Mouse (Mus musculus): ENCODE measurements around the gene Maoa. TPM values are rescaled to one million over a fixed set of nuclear protein-coding genes. Genes with fewer than 3 reads are reported as not detected.

The Maoa gene
- polyA plus RNA-seq (2014; fragmentation: Nextera tagmentation; extraction: Ambion mirVana), result 11.9 and 13.0 TPM in 2 replicates

DNA sequence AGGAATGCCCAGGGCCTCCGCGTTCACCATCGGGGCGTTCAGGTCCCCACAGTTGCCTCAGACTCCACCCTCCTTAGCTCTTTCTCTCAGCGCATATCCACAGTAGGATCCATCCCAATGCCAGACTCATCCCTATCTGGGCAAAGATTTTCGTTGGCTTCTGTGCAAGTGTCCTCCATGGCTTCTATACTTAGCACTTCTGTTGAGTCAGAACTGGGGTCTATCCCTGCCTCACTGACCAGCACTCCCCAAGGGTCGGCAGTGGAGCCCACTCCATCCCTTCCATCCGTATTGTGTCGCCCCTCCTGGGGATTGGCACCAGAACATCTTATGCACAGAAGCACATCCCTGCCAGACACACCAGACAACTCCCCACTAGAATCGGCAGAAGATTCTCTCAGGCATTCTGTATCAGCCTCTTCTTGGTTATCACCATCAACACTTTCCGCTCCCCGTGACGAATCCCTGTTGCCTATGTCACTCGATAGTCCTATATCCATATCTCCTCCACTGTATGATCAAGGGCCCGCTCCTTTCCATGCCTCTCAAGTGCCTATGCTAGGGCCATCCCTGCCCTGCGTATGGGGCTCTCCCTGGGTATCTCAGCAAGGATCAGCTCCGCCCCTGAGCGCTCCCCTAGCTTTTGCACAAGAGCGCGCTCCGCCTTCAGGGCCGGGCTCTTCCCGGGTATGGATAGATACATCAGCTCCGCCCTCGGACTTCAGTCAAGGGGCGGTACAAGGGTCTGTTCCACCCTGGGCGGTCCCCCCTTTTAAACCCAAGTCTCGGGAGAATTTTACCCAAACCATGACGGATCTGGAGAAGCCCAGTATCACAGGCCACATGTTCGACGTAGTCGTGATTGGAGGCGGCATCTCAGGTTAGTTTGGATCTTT is at the start of gene Maoa:
Gene Maoa, plus strand, starts transcription at position 665 of the 896 bp plus-strand sequence.
- Histone ChIP-seq H3K27ac (ENCODE audit: low read depth, low read length) (peak within 1 kb of the TSS; percentile 18; the same call in 1 of the 2 replicates), H3K4me1 (replicated peaks; ENCODE audit: control insufficient read depth, insufficient read depth, low read length) (no peaks in the 10 kb centered on the region), H3K36me3 (ENCODE audit: control insufficient read depth, insufficient read depth, low read length) (no peaks in the 10 kb centered on the region), H3K9me3 (ENCODE audit: control insufficient read depth, low read length) (no peaks in the 10 kb centered on the region), H3K4me2 (ENCODE audit: low read depth, low read length, severe bottlenecking) (peak within 1 kb of the TSS; percentile 60), H3K27me3 (ENCODE audit: control insufficient read depth, insufficient read depth, low read length) (no peaks in the 10 kb centered on the region), H3K4me3 (ENCODE audit: low read depth, low read length) (peak within 1 kb of the TSS; percentile 38), H3K9ac (ENCODE audit: low read length) (peak within 1 kb of the TSS; percentile 59)
- DNase-seq (ENCODE audit: low spot score) (peak; percentile 76), ATAC-seq (replicated peaks; ENCODE audit: low FRiP score) (peak; percentile 86)
- 17% methylated on average over 33 of the region's 33 CpGs for WGBS

GRCm38 (mm10) chrX:16618225-16619033 is 1.1 kb upstream of the Maoa start:
- 23% methylated on average over 55 of the region's 60 CpGs for WGBS
- DNase-seq (ENCODE audit: low spot score), result peak; percentile 90
- H3K27ac ChIP-seq (ENCODE audit: low read depth, low read length), result peak overlapping the region; percentile 18; the same call in 1 of the 2 replicates
- peak overlapping the region; percentile 38 for H3K4me3 ChIP-seq (ENCODE audit: low read depth, low read length)
- H3K27me3 ChIP-seq (ENCODE audit: control insufficient read depth, insufficient read depth, low read length), result no peaks in the 10 kb centered on the region
- H3K36me3 ChIP-seq (ENCODE audit: control insufficient read depth, insufficient read depth, low read length), result no peaks in the 10 kb centered on the region
- no peaks in the 10 kb centered on the region for H3K9me3 ChIP-seq (ENCODE audit: control insufficient read depth, low read length)
- peak overlapping the region; percentile 60 for H3K4me2 ChIP-seq (ENCODE audit: low read depth, low read length, severe bottlenecking)
- H3K9ac ChIP-seq (ENCODE audit: low read length), result peak overlapping the region; percentile 59
- H3K4me1 ChIP-seq (replicated peaks; ENCODE audit: control insufficient read depth, insufficient read depth, low read length), result no peaks in the 10 kb centered on the region
- ATAC-seq (replicated peaks; ENCODE audit: low FRiP score), result peak; percentile 94

- Histone ChIP-seq H3K4me1 (replicated peaks; ENCODE audit: control insufficient read depth, insufficient read depth, low read length) (no peaks in the 10 kb centered on the region), H3K9me3 (ENCODE audit: control insufficient read depth, low read length) (no peaks in the 10 kb centered on the region), H3K27ac (ENCODE audit: low read depth, low read length) (no peak overlapping the region), H3K4me3 (ENCODE audit: low read depth, low read length) (no peak overlapping the region), H3K27me3 (ENCODE audit: control insufficient read depth, insufficient read depth, low read length) (no peaks in the 10 kb centered on the region), H3K36me3 (ENCODE audit: control insufficient read depth, insufficient read depth, low read length) (no peaks in the 10 kb centered on the region), H3K4me2 (ENCODE audit: low read depth, low read length, severe bottlenecking) (no peak overlapping the region), H3K9ac (ENCODE audit: low read length) (no peak overlapping the region)
- 82% methylated on average over 2 of the region's 2 CpGs for WGBS
- DNase-seq (ENCODE audit: low spot score), result no peak
- ATAC-seq (replicated peaks; ENCODE audit: low FRiP score), result no peak
These were observed 37.0 kb downstream of the Maoa start for GRCm38 (mm10) chrX:16656511-16656910.

DNA sequence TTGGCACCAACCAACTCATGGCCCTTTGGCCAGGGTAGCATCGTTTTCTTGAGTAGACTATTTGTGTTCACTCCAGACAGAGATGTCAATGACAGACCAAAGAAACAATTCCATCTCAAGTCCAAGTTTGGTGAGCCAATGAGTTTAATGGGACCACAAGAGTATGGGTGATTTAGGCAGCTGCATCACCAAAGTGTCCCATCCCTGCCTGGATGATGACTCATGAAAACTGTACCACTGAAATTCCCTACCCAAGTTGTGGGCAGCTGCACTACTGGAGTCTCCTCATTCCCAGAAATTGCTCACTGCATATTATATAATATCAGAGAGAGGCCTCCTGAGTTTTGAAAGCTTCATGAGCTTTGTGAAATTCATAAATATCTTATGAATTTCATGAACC is 86.6 kb downstream of the Maoa start:
- no peak overlapping the region for H3K27ac ChIP-seq (ENCODE audit: low read depth, low read length)
- no peak for ATAC-seq (replicated peaks; ENCODE audit: low FRiP score)
- H3K4me3 ChIP-seq (ENCODE audit: low read depth, low read length), result no peak overlapping the region
- H3K9ac ChIP-seq (ENCODE audit: low read length), result no peak overlapping the region
- 95% methylated on average over 1 of the region's 1 CpGs for WGBS
- no peaks in the 10 kb centered on the region for H3K9me3 ChIP-seq (ENCODE audit: control insufficient read depth, low read length)
- no peak overlapping the region for H3K4me2 ChIP-seq (ENCODE audit: low read depth, low read length, severe bottlenecking)
- no peaks in the 10 kb centered on the region for H3K27me3 ChIP-seq (ENCODE audit: control insufficient read depth, insufficient read depth, low read length)
- no peaks in the 10 kb centered on the region for H3K36me3 ChIP-seq (ENCODE audit: control insufficient read depth, insufficient read depth, low read length)
- DNase-seq (ENCODE audit: low spot score), result no peak
- no peaks in the 10 kb centered on the region for H3K4me1 ChIP-seq (replicated peaks; ENCODE audit: control insufficient read depth, insufficient read depth, low read length)

DNA sequence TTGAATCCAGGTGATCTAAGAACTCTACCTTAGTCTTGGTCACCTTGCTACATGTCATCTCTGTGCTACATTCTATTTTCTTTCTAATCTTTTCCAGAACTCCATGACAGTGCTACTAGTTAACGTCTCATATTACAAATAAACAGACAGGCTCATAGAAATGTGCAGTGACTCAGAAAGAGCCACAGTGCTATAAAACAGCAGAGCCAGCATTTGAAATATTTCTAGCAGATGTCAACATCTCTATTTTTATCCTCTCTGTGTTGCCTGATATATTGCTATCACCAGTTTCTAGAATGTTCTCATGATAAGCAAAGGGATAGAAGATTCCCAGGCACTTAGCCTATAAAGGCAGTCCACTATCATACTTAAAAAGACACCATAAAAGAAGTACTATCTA is 94.5 kb downstream of the Maoa start:
- Histone ChIP-seq H3K4me1 (replicated peaks; ENCODE audit: control insufficient read depth, insufficient read depth, low read length) (no peaks in the 10 kb centered on the region), H3K4me3 (ENCODE audit: low read depth, low read length) (no peak overlapping the region), H3K9ac (ENCODE audit: low read length) (no peak overlapping the region), H3K9me3 (ENCODE audit: control insufficient read depth, low read length) (no peaks in the 10 kb centered on the region), H3K36me3 (ENCODE audit: control insufficient read depth, insufficient read depth, low read length) (no peaks in the 10 kb centered on the region), H3K4me2 (ENCODE audit: low read depth, low read length, severe bottlenecking) (no peak overlapping the region), H3K27me3 (ENCODE audit: control insufficient read depth, insufficient read depth, low read length) (no peaks in the 10 kb centered on the region), H3K27ac (ENCODE audit: low read depth, low read length) (no peak overlapping the region)
- DNase-seq (ENCODE audit: low spot score) (no peak), ATAC-seq (replicated peaks; ENCODE audit: low FRiP score) (no peak)
- WGBS, result 78% methylated on average over 1 of the region's 1 CpGs

Other genes starting within 250 kb of the Maoa start
- gene Cypt1, start 96.8 kb upstream of the Maoa start, polyA plus RNA-seq (2014; fragmentation: Nextera tagmentation; extraction: Ambion mirVana), result not detected in 2 replicates
- 4.0 and 4.7 TPM in 2 replicates for gene Maob, start 197.7 kb downstream of the Maoa start, polyA plus RNA-seq (2014; fragmentation: Nextera tagmentation; extraction: Ambion mirVana)

Data from forebrain, embryonic 11.5 days (tissue).